Mouse (Mus musculus) CH12.LX (cell line): ENCODE data around the gene Txnip. TPM values are rescaled to one million over a fixed set of nuclear protein-coding genes. Genes with fewer than 3 reads are reported as not detected.

ENCODE experiments used
- DNase-seq: peaks from one replicate; pipeline ENCODE4 v3.0.0-alpha.2; 2013; ENCODE audit errors: extremely low read depth
- H3K27ac ChIP-seq: 2 replicates; pipeline ENCODE4 v1.5.1; 2012; ENCODE audit warnings: low read depth, mild to moderate bottlenecking, control low read depth, moderate library complexity; ENCODE audit not compliant: insufficient read depth
- H3K27me3 ChIP-seq: replicated peaks from 2 replicates; pipeline ENCODE3; 2012; ENCODE audit warnings: inconsistent platforms
- H3K36me3 ChIP-seq, 2 experiments: replicated peaks in 1 of 2; 2 replicates each; pipeline versions ENCODE3 to v1.6.1; 2012; ENCODE audit warnings: inconsistent platforms in 1 of 2, low read length in 1 of 2, mild to moderate bottlenecking in 1 of 2, mixed read lengths in 1 of 2, moderate library complexity in 1 of 2; ENCODE audit not compliant: control insufficient read depth in 1 of 2, insufficient read depth in 1 of 2
- H3K4me1 ChIP-seq, 2 experiments: 2 replicates each; pipeline ENCODE4 v1.6.1; 2012; ENCODE audit warnings: inconsistent platforms in 1 of 2, moderate library complexity in 1 of 2; ENCODE audit not compliant: insufficient read depth in 2 of 2, control insufficient read depth in 1 of 2
- H3K4me2 ChIP-seq: 2 replicates; pipeline ENCODE4 v1.6.1; 2012; ENCODE audit warnings: low read depth, mild to moderate bottlenecking, control low read depth; ENCODE audit not compliant: poor library complexity, insufficient read depth, severe bottlenecking
- H3K4me3 ChIP-seq, 3 experiments: fragments of 150-350 bp in 1 of 3; sonication (generic) in 1 of 3; replicated peaks in 1 of 3; 2 replicates each; pipeline versions ENCODE3 to v1.5.1; 2011 to 2012; ENCODE audit warnings: low read depth in 2 of 3, low read length in 2 of 3, mild to moderate bottlenecking in 2 of 3, moderate library complexity in 2 of 3, control low read depth in 1 of 3, improper control_type of control experiment in 1 of 3, inconsistent platforms in 1 of 3, mixed read lengths in 1 of 3; ENCODE audit not compliant: poor library complexity in 1 of 3
- H3K79me2 ChIP-seq: replicated peaks from 2 replicates; pipeline ENCODE4 v1.6.1; 2012; ENCODE audit warnings: mild to moderate bottlenecking, moderate library complexity; ENCODE audit not compliant: control insufficient read depth, poor library complexity, insufficient read depth, severe bottlenecking; ENCODE audit errors: extremely low read depth
- H3K9ac ChIP-seq: 2 replicates; pipeline ENCODE4 v1.6.1; 2012; ENCODE audit warnings: low read depth, mild to moderate bottlenecking, control low read depth, moderate library complexity; ENCODE audit not compliant: insufficient read depth
- H3K9me3 ChIP-seq: replicated peaks from 2 replicates; pipeline ENCODE3; 2012; ENCODE audit warnings: low read length, inconsistent platforms, mixed read lengths
- BHLHE40 ChIP-seq: IDR thresholded peaks from 2 replicates; pipeline ENCODE4 v1.6.1; 2011; ENCODE audit warnings: mild to moderate bottlenecking, low read depth, low read length, improper control_type of control experiment
- CHD1 ChIP-seq: IDR thresholded peaks from 2 replicates; pipeline ENCODE4 v1.6.1; 2012; ENCODE audit warnings: low read depth, low read length, improper control_type of control experiment, inconsistent platforms
- CHD2 ChIP-seq: IDR thresholded peaks from 2 replicates; pipeline ENCODE4 v1.6.1; 2011; ENCODE audit warnings: low read length, improper control_type of control experiment
- GABPA ChIP-seq: IDR thresholded peaks from 2 replicates; pipeline ENCODE4 v1.6.1; 2012; ENCODE audit warnings: low read depth, low read length, improper control_type of control experiment, inconsistent platforms; ENCODE audit not compliant: insufficient replicate concordance
- HCFC1 ChIP-seq: IDR thresholded peaks from 2 replicates; pipeline ENCODE4 v1.6.1; 2012; ENCODE audit warnings: low read depth, mild to moderate bottlenecking, inconsistent platforms, low read length, improper control_type of control experiment
- JUN ChIP-seq: IDR thresholded peaks from 2 replicates; pipeline ENCODE4 v1.6.1; 2011; ENCODE audit warnings: low read depth, mild to moderate bottlenecking, low read length, improper control_type of control experiment, moderate library complexity; ENCODE audit not compliant: insufficient read depth
- MEF2A ChIP-seq: IDR thresholded peaks from 2 replicates; pipeline ENCODE4 v1.6.1; 2014; ENCODE audit warnings: low read depth, mild to moderate bottlenecking, inconsistent platforms, low read length, improper control_type of control experiment, borderline replicate concordance
- PAX5 ChIP-seq: IDR thresholded peaks from 2 replicates; pipeline ENCODE4 v1.6.1; 2012; ENCODE audit warnings: low read length, inconsistent platforms, mixed read lengths
- POLR2A ChIP-seq: IDR thresholded peaks from 2 replicates; pipeline ENCODE4 v1.6.1; 2011; ENCODE audit warnings: low read depth, mild to moderate bottlenecking, improper control_type of control experiment, low read length
- POLR2AphosphoS2 ChIP-seq: IDR thresholded peaks from 2 replicates; pipeline ENCODE4 v1.6.1; 2011; ENCODE audit warnings: low read depth, low read length, improper control_type of control experiment
- RCOR1 ChIP-seq: conservative IDR thresholded peaks from 2 replicates; pipeline ENCODE4 v1.6.1; 2012; ENCODE audit warnings: low read depth, mild to moderate bottlenecking, inconsistent platforms, low read length, improper control_type of control experiment
- SIN3A ChIP-seq: IDR thresholded peaks from 2 replicates; pipeline ENCODE4 v1.6.1; 2012; ENCODE audit warnings: low read length, improper control_type of control experiment, inconsistent platforms
- TBP ChIP-seq: conservative IDR thresholded peaks from 2 replicates; pipeline ENCODE4 v1.6.1; 2011; ENCODE audit warnings: low read depth, low read length, improper control_type of control experiment
- UBTF ChIP-seq: IDR thresholded peaks from 2 replicates; pipeline ENCODE4 v1.6.1; 2012; ENCODE audit warnings: low read depth, mild to moderate bottlenecking, inconsistent platforms, low read length, improper control_type of control experiment, moderate library complexity
- USF1 ChIP-seq: IDR thresholded peaks from 2 replicates; pipeline ENCODE4 v1.6.1; 2014; ENCODE audit warnings: low read depth, mild to moderate bottlenecking, inconsistent platforms, low read length, improper control_type of control experiment
- USF2 ChIP-seq: conservative IDR thresholded peaks from 2 replicates; pipeline ENCODE4 v1.6.1; 2011; ENCODE audit warnings: low read depth, low read length, improper control_type of control experiment
- ZKSCAN1 ChIP-seq: IDR thresholded peaks from 2 replicates; pipeline ENCODE4 v1.6.1; 2012; ENCODE audit warnings: low read depth, inconsistent platforms, low read length, improper control_type of control experiment, borderline replicate concordance
- ZNF384 ChIP-seq: IDR thresholded peaks from 2 replicates; pipeline ENCODE4 v1.6.1; 2012; ENCODE audit warnings: low read depth, low read length, improper control_type of control experiment, inconsistent platforms
- dilution Hi-C: fragments of 300-500 bp; cut with MboI; formaldehyde crosslinking; loops from 2 replicates; pipeline ENCODE4 v1.14.3; 2020; ENCODE audit warnings: low sequenced_read_pairs; ENCODE audit not compliant: extremely low pct_unique_long_range_greater_than_20kb, extremely low pct_ligation_motif_present
- in situ Hi-C: fragments of 300-500 bp; cut with MboI; formaldehyde crosslinking; loops from 3 replicates; pipeline ENCODE4 v1.14.3; 2019; ENCODE audit warnings: low sequenced_read_pairs, low pct_ligation_motif_present, low pct_unique_long_range_greater_than_20kb, mixed read lengths
- polyA plus RNA-seq: library from polyadenylated mRNA; unstranded; fragments of >175 nt; gene quantifications from 2 replicates; pipeline ENCODE4 v1.2.1, GENCODE M21; 2012; ENCODE audit warnings: low read depth; ENCODE audit not compliant: insufficient read length
- total RNA-seq, 2 experiments: library from RNA; depleted of rRNA; stranded (reverse); fragments of 300-350 nt in 1 of 2; fragments of >200 nt in 1 of 2; gene quantifications; 2 replicates each; pipeline ENCODE4 v1.2.3; 2012 to 2014

The Txnip gene
- total and polyA plus RNA-seq, 3 experiments, result 41.8 to 220 (median 76.7) TPM

- TF ChIP-seq ZKSCAN1, result no peak
Measured at GRCm38 (mm10) chr3:96593790-96594560, 36.2 kb downstream of the Txnip start, which contains the start of gene Polr3gl (continued).

GRCm38 (mm10) chr3:96594851-96595250 lies 37.1 kb downstream of the Txnip start:
- Histone ChIP-seq H3K4me1 (peaks cover 0 to 13% of the 10 kb centered on the region in 2 experiments; a peak in 1 of 4 replicates), H3K27ac (no peak overlapping the region), H3K36me3 (peaks cover 0 to 8% of the 10 kb centered on the region in 2 experiments), H3K4me3 (no peak overlapping the region), H3K9me3 (peaks cover 14% of the 10 kb centered on the region), H3K79me2 (no peaks in the 10 kb centered on the region), H3K9ac (no peak overlapping the region), H3K27me3 (no peaks in the 10 kb centered on the region), H3K4me2 (no peak overlapping the region)
- DNase-seq, result no peak
- TF ChIP-seq POLR2AphosphoS2 (no peak), TBP (no peak), CHD1 (no peak)
- dilution Hi-C loops, result no loop called here
- in situ Hi-C loops, result loop anchor here (5.0 kb wide), 1 partner anchor 37 kb away; no protein-coding TSS in a partner anchor

- in situ Hi-C loops, result no loop called here
- DNase-seq, result no peak
- Histone ChIP-seq H3K79me2 (no peaks in the 10 kb centered on the region), H3K36me3 (peaks cover 0 to 6% of the 10 kb centered on the region in 2 experiments), H3K9ac (no peak overlapping the region), H3K4me2 (no peak overlapping the region)
- TF ChIP-seq SIN3A, result no peak
- no peak for TF ChIP-seq MEF2A
- no peak for TF ChIP-seq POLR2A
- no peak for TF ChIP-seq RCOR1
- TF ChIP-seq UBTF, result no peak
- TF ChIP-seq BHLHE40, result no peak
- TF ChIP-seq CHD1, result no peak
- TF ChIP-seq HCFC1, result no peak
- no peak for TF ChIP-seq USF1
- no peak for TF ChIP-seq USF2
- TF ChIP-seq GABPA, result no peak
- no peak for TF ChIP-seq TBP
- no peak for TF ChIP-seq CHD2
- no peak for TF ChIP-seq ZNF384
- TF ChIP-seq JUN, result no peak
- TF ChIP-seq PAX5, result no peak
- TF ChIP-seq, all 38 proteins: peak for 0
- peaks cover 2 to 21% of the 10 kb centered on the region in 2 experiments; a peak in 2 of 4 replicates for H3K4me1 ChIP-seq
- no peak overlapping the region for H3K4me3 ChIP-seq
- dilution Hi-C loops, result no loop called here
- H3K9me3 ChIP-seq, result peaks cover 14% of the 10 kb centered on the region
- no peaks in the 10 kb centered on the region for H3K27me3 ChIP-seq
- H3K27ac ChIP-seq, result no peak overlapping the region
Measured at GRCm38 (mm10) chr3:96595661-96596060, 37.9 kb downstream of the Txnip start.
